Comparison of ENCODE assay signal across 8 mouse cellular contexts in the genomic region with DNA sequence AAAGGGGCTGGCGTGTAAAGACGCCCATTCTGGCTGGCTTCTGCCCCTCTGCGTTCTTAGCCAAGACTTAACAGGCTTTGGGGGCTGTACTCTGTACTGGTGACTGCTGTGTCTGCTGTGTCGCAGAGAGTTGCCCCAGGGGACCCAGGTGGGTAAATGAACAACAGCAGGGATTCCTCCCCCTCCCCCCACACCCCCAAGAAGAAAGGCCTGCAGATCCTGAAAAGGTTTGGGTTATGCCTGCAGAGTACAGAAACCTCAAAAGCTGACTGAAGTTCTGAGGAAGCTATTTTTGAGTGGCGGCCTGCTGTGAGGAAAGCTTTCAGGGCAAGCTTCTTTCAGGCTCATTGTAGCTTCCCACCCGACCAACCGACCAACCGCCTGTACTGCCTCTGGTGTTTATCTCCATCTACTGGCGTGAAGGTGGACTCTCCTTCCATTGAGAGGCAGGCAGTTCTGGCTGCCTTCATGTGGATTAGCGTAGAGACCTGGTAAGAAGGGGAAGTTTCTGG.
A peak's percentile ranks its signal among the peaks of the same experiment; 100 is the strongest.
DNase-seq lines count a peak whose midpoint lies in the region; ATAC-seq and TF ChIP-seq lines count a peak whose summit lies in the region.

No protein-coding gene starts in this region.

- no peaks in the 10 kb centered on the region for H3K4me1 ChIP-seq in hindbrain, postnatal 0 days (ENCODE audit: insufficient read depth, low read length)
- peaks cover 4% of the 10 kb centered on the region; the same call in 1 of the 2 replicates for H3K4me1 ChIP-seq in midbrain, embryonic 12.5 days

- peak; percentile 88 for ATAC-seq in hindbrain, postnatal 0 days
- ATAC-seq in midbrain, embryonic 12.5 days (ENCODE audit: low FRiP score, low read depth), result peak; percentile 76

- no peaks in the 10 kb centered on the region for H3K27me3 ChIP-seq in hindbrain, postnatal 0 days (ENCODE audit: insufficient read depth, low read length)
- H3K27me3 ChIP-seq in midbrain, embryonic 12.5 days, result no peaks in the 10 kb centered on the region

- TF ChIP-seq CTCF in hindbrain, postnatal 0 days (IDR thresholded peaks at IDR 0.05; ENCODE audit: low read depth), result peak; percentile 84

- H3K4me2 ChIP-seq in hindbrain, postnatal 0 days (ENCODE audit: low read depth, low read length), result 0 out of 2 replicates have a peak overlapping the region, but pooled peaks have one; percentile 1
- peak overlapping the region; percentile 6; the same call in 1 of the 2 replicates for H3K4me2 ChIP-seq in midbrain, embryonic 12.5 days (replicated peaks)

- no peak overlapping the region for H3K27ac ChIP-seq in hindbrain, postnatal 0 days
- no peak overlapping the region for H3K27ac ChIP-seq in midbrain, embryonic 12.5 days (replicated peaks)

- H3K36me3 ChIP-seq in hindbrain, postnatal 0 days (ENCODE audit: insufficient read depth, low read length), result peaks cover 18% of the 10 kb centered on the region
- H3K36me3 ChIP-seq in midbrain, embryonic 12.5 days, result peaks cover 12% of the 10 kb centered on the region; the same call in 1 of the 2 replicates

- peak; percentile 30 to 47 for DNase-seq in layer of hippocampus, postnatal 10 days (ENCODE audit: low spot score in 2 of 2)
- DNase-seq in layer of hippocampus, adult 9-10 months (ENCODE audit: low spot score), result no peak
- peak; percentile 33 for DNase-seq in adipocyte (ENCODE audit: low spot score)
- DNase-seq in fibroblast of lung, adult 2 months (ENCODE audit: low read depth), result peak; percentile 38
- DNase-seq in hindbrain, postnatal 0 days (ENCODE audit: low spot score), result peak; percentile 77
- peak; percentile 41 for DNase-seq in yolk sac, embryonic 10.5 days (ENCODE audit: low spot score)
- DNase-seq in gastrocnemius, adult 8-10 months (ENCODE audit: low spot score in 2 of 2), result no peak

- 12% methylated on average over 10 of the region's 10 CpGs for WGBS in hindbrain, postnatal 0 days
- WGBS in midbrain, embryonic 12.5 days, result 9% methylated on average over 10 of the region's 10 CpGs

- no peak overlapping the region for H3K9ac ChIP-seq in hindbrain, postnatal 0 days (replicated peaks; ENCODE audit: low read length)
- H3K9ac ChIP-seq in midbrain, embryonic 12.5 days (replicated peaks), result no peak overlapping the region

- no peaks in the 10 kb centered on the region for H3K9me3 ChIP-seq in hindbrain, postnatal 0 days (ENCODE audit: low read length)
- H3K9me3 ChIP-seq in midbrain, embryonic 12.5 days, result no peaks in the 10 kb centered on the region

- H3K4me3 ChIP-seq in hindbrain, postnatal 0 days (ENCODE audit: low read length), result no peak overlapping the region
- H3K4me3 ChIP-seq in midbrain, embryonic 12.5 days, result no peak overlapping the region

Comparison
In these comparisons a context has a peak if more than half of its experiments do, and no peak if none do; other contexts are left out.
1. DNase-seq: peak in layer of hippocampus, postnatal 10 days (2 of 2), adipocyte (single experiment), fibroblast of lung, adult 2 months (single experiment), hindbrain, postnatal 0 days (single experiment) and yolk sac, embryonic 10.5 days (single experiment); none in layer of hippocampus, adult 9-10 months (single experiment) and gastrocnemius, adult 8-10 months (0 of 2).